ENCODE assay signal across 8 mouse cellular contexts in the genomic region with DNA sequence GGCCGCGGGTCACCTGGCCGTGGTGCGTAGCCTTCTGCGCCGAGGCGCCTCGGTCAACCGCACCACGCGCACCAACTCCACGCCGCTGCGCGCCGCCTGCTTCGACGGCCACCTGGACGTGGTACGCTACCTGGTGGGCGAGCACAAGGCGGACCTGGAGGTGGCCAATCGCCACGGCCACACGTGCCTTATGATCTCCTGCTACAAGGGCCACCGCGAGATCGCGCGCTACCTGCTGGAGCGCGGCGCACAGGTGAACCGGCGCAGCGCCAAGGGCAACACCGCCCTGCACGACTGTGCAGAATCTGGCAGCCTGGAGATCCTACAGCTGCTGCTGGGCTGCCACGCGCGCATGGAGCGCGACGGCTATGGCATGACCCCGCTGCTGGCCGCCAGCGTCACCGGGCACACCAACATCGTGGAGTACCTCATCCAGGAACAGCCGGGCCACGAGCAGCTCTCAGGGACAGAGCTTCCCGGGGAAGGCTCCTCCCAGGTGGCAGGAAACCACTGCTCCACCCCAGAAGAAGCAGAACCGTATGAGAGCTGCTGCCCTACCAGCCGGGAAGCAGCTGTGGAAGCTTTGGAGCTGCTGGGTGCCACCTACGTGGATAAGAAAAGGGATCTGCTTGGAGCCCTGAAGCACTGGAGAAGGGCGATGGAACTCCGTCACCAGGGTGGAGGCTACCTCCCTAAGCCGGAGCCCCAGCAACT. TPM values are rescaled to one million over a fixed set of nuclear protein-coding genes. Genes with fewer than 3 reads are reported as not detected.
DNase-seq lines count a peak whose midpoint lies in the region; ATAC-seq and TF ChIP-seq lines count a peak whose summit lies in the region.

No protein-coding gene starts in this region.

- peaks cover 40% of the 10 kb centered on the region for H3K79me2 ChIP-seq in myocyte (ENCODE audit: control insufficient read depth, insufficient read depth)

- peaks cover 42% of the 10 kb centered on the region for H3K36me3 ChIP-seq in forebrain, embryonic 15.5 days
- H3K36me3 ChIP-seq in kidney, embryonic 16.5 days (ENCODE audit: insufficient read depth, low read length), result peaks cover 35% of the 10 kb centered on the region
- H3K36me3 ChIP-seq in myocyte (ENCODE audit: control insufficient read depth, insufficient read depth), result peaks cover 7% of the 10 kb centered on the region

- peak overlapping the region; percentile 80 for H3ac ChIP-seq in myocyte (ENCODE audit: control insufficient read depth, insufficient read length)

- peak overlapping the region; percentile 61 for H3K9ac ChIP-seq in forebrain, embryonic 15.5 days (replicated peaks)
- H3K9ac ChIP-seq in kidney, embryonic 16.5 days (replicated peaks; ENCODE audit: low read length), result peak overlapping the region; percentile 67

- H3K27ac ChIP-seq in layer of hippocampus, adult 2 months, result peak overlapping the region; percentile 92
- H3K27ac ChIP-seq in forebrain, embryonic 15.5 days (replicated peaks), result peak overlapping the region; percentile 88
- peak overlapping the region; percentile 72 for H3K27ac ChIP-seq in kidney, embryonic 16.5 days (ENCODE audit: low read length)

- no peaks in the 10 kb centered on the region for H3K27me3 ChIP-seq in forebrain, embryonic 15.5 days
- H3K27me3 ChIP-seq in kidney, embryonic 16.5 days (ENCODE audit: insufficient read depth, low read length), result no peaks in the 10 kb centered on the region
- H3K27me3 ChIP-seq in myocyte (ENCODE audit: control insufficient read depth, insufficient read depth, insufficient read length), result no peaks in the 10 kb centered on the region

- H3K9me3 ChIP-seq in forebrain, embryonic 15.5 days, result no peaks in the 10 kb centered on the region
- H3K9me3 ChIP-seq in kidney, embryonic 16.5 days (ENCODE audit: low read length), result no peaks in the 10 kb centered on the region

- DNase-seq in layer of hippocampus, adult 2 months (ENCODE audit: low spot score in 2 of 2), result no peak
- no peak for DNase-seq in layer of hippocampus, postnatal 25 days (ENCODE audit: extremely low spot score in 1 of 2, low spot score in 1 of 2)
- peak; percentile 39 for DNase-seq in R1 (ENCODE audit: low read depth, low spot score)
- DNase-seq in ovary, postnatal 14 days (ENCODE audit: low spot score), result no peak
- no peak for DNase-seq in embryo, embryonic 11 days

- TF ChIP-seq POLR2A in myocyte (IDR thresholded peaks at IDR 0.05; ENCODE audit: insufficient read length, low read depth), result peak; percentile 4

- ATAC-seq in forebrain, embryonic 15.5 days (replicated peaks), result no peak
- ATAC-seq in kidney, embryonic 16.5 days (ENCODE audit: low FRiP score, low TSS enrichment), result no peak

- WGBS in forebrain, embryonic 15.5 days, result 10% methylated on average over 58 of the region's 58 CpGs
- WGBS in kidney, embryonic 16.5 days, result 7% methylated on average over 48 of the region's 58 CpGs

- H3K4me2 ChIP-seq in forebrain, embryonic 15.5 days (replicated peaks), result peak overlapping the region; percentile 98
- peak overlapping the region; percentile 79 for H3K4me2 ChIP-seq in kidney, embryonic 16.5 days (replicated peaks; ENCODE audit: low read depth, low read length)
- H3K4me2 ChIP-seq in myocyte (ENCODE audit: low read depth), result peak overlapping the region; percentile 77

- no peak for TF ChIP-seq CTCF in layer of hippocampus, adult 2 months (conservative IDR thresholded peaks at IDR 0.05)

- H3K4me1 ChIP-seq in forebrain, embryonic 15.5 days, result peaks cover 59% of the 10 kb centered on the region
- peaks cover 30% of the 10 kb centered on the region for H3K4me1 ChIP-seq in kidney, embryonic 16.5 days (ENCODE audit: insufficient read depth, low read length)

- peak overlapping the region; percentile 67 for H3K4me3 ChIP-seq in layer of hippocampus, adult 2 months
- H3K4me3 ChIP-seq in forebrain, embryonic 15.5 days, result peak overlapping the region; percentile 59
- H3K4me3 ChIP-seq in kidney, embryonic 16.5 days (ENCODE audit: low read length), result peak overlapping the region; percentile 74
- H3K4me3 ChIP-seq in myocyte, result peak overlapping the region; percentile 50

TF ChIP-seq in myocyte, 11 proteins besides CTCF, POLR2A, EP300 and RAD21:
- TF ChIP-seq MYOG (IDR thresholded peaks at IDR 0.05; ENCODE audit: control insufficient read depth in 1 of 3, insufficient read depth in 1 of 3, insufficient read length in 2 of 3, low read depth in 2 of 3) (peak in 1 of 3 experiments; percentile 26), USF1 (IDR thresholded peaks at IDR 0.05; ENCODE audit: low read depth) (no peak), MYOD1 (IDR thresholded peaks at IDR 0.05; ENCODE audit: control insufficient read depth in 1 of 3, insufficient read length in 2 of 3, low read depth in 2 of 3) (peak in 1 of 3 experiments; percentile 7)

RNA-seq across cellular contexts. Expression of gene Fem1a, which starts 0.7 kb away (rescaled TPM):
- 10 to 100 TPM; 36.4 to 37.1 TPM for total RNA-seq in layer of hippocampus, adult 2 months (2021)
- 10 to 100 TPM; 36.1 to 37.0 TPM for total RNA-seq in layer of hippocampus, postnatal 25 days (2021)
- polyA plus RNA-seq in forebrain, embryonic 15.5 days (2015; fragmentation: Nextera tagmentation; extraction: Ambion mirVana), result 21.4 and 22.9 TPM in 2 replicates
- polyA plus RNA-seq in kidney, embryonic 16.5 days (2015; fragmentation: Nextera tagmentation; extraction: Ambion mirVana), result 14.6 and 15.8 TPM in 2 replicates
- polyA plus RNA-seq in myocyte (2012; fragmentation: generic; extraction: Trizol), result 43.6 TPM

RNA-seq across cellular contexts. Expression of gene Ticam1, which starts 19.2 kb away (rescaled TPM):
- total RNA-seq in layer of hippocampus, adult 2 months (2021), result 1 to 10 TPM; 6.1 to 7.1 TPM
- total RNA-seq in layer of hippocampus, postnatal 25 days (2021), result 1 to 10 TPM; 5.5 to 6.0 TPM
- polyA plus RNA-seq in forebrain, embryonic 15.5 days (2015; fragmentation: Nextera tagmentation; extraction: Ambion mirVana), result 1.3 and 1.7 TPM in 2 replicates
- 7.3 and 10.3 TPM in 2 replicates for polyA plus RNA-seq in kidney, embryonic 16.5 days (2015; fragmentation: Nextera tagmentation; extraction: Ambion mirVana)
- 9.1 TPM for polyA plus RNA-seq in myocyte (2012; fragmentation: generic; extraction: Trizol)

RNA-seq across cellular contexts. Expression of gene Plin3, which starts 35.3 kb away (rescaled TPM):
- 10 to 100 TPM; 16.8 to 17.2 TPM for total RNA-seq in layer of hippocampus, adult 2 months (2021)
- 10 to 100 TPM; 14.6 to 16.7 TPM for total RNA-seq in layer of hippocampus, postnatal 25 days (2021)
- 10.9 and 13.6 TPM in 2 replicates for polyA plus RNA-seq in forebrain, embryonic 15.5 days (2015; fragmentation: Nextera tagmentation; extraction: Ambion mirVana)
- 87.5 and 106 TPM in 2 replicates for polyA plus RNA-seq in kidney, embryonic 16.5 days (2015; fragmentation: Nextera tagmentation; extraction: Ambion mirVana)
- polyA plus RNA-seq in myocyte (2012; fragmentation: generic; extraction: Trizol), result 44.8 TPM

RNA-seq across cellular contexts. Expression of gene Dpp9, which starts 38.6 kb away (rescaled TPM):
- 10 to 100 TPM; 65.3 to 66.1 TPM for total RNA-seq in layer of hippocampus, adult 2 months (2021)
- total RNA-seq in layer of hippocampus, postnatal 25 days (2021), result 10 to 100 TPM; 64.7 to 67.3 TPM
- 30.7 and 31.2 TPM in 2 replicates for polyA plus RNA-seq in forebrain, embryonic 15.5 days (2015; fragmentation: Nextera tagmentation; extraction: Ambion mirVana)
- 45.0 and 46.2 TPM in 2 replicates for polyA plus RNA-seq in kidney, embryonic 16.5 days (2015; fragmentation: Nextera tagmentation; extraction: Ambion mirVana)
- 37.1 TPM for polyA plus RNA-seq in myocyte (2012; fragmentation: generic; extraction: Trizol)

RNA-seq across cellular contexts. Expression of gene Arrdc5, which starts 42.7 kb away (rescaled TPM):
- total RNA-seq in layer of hippocampus, adult 2 months (2021), result not detected
- total RNA-seq in layer of hippocampus, postnatal 25 days (2021), result not detected
- not detected in 2 replicates for polyA plus RNA-seq in forebrain, embryonic 15.5 days (2015; fragmentation: Nextera tagmentation; extraction: Ambion mirVana)
- polyA plus RNA-seq in kidney, embryonic 16.5 days (2015; fragmentation: Nextera tagmentation; extraction: Ambion mirVana), result not detected in 2 replicates
- not detected for polyA plus RNA-seq in myocyte (2012; fragmentation: generic; extraction: Trizol)
